ENCODE assay signal across 18 mouse cellular contexts in genomic region chr5:124518648-124519047, GRCm38 (mm10). TPM values are rescaled to one million over a fixed set of nuclear protein-coding genes. Genes with fewer than 3 reads are reported as not detected.
DNase-seq lines count a peak whose midpoint lies in the region; ATAC-seq and TF ChIP-seq lines count a peak whose summit lies in the region.
"Had no signal": no experiment of that assay in that cellular context is flagged by ENCODE, and none has a peak within 500 bp of the region (broad histone marks: within the 10 kb centered on the region; RNA-seq: fewer than 3 reads in every experiment).

No protein-coding gene starts in this region.

- H3K4me3 ChIP-seq in heart, adult 2 months, result no peak overlapping the region
- no peak overlapping the region for H3K4me3 ChIP-seq in heart, embryonic 11.5 days (ENCODE audit: low read depth, low read length)
- no peak overlapping the region for H3K4me3 ChIP-seq in layer of hippocampus, adult 2 months
- H3K4me3 ChIP-seq: forebrain, embryonic 13.5 days; limb, embryonic 15.5 days; midbrain, embryonic 15.5 days; neural tube, embryonic 13.5 days; stomach, embryonic 15.5 days had no signal

- no peak overlapping the region for H3K4me2 ChIP-seq in heart, embryonic 11.5 days
- H3K4me2 ChIP-seq: forebrain, embryonic 13.5 days; limb, embryonic 15.5 days; midbrain, embryonic 15.5 days; neural tube, embryonic 13.5 days; stomach, embryonic 15.5 days had no signal

- no peaks in the 10 kb centered on the region for H3K9me3 ChIP-seq in heart, embryonic 11.5 days (replicated peaks; ENCODE audit: control insufficient read depth, low read length)
- H3K9me3 ChIP-seq: forebrain, embryonic 13.5 days; limb, embryonic 15.5 days; midbrain, embryonic 15.5 days; neural tube, embryonic 13.5 days; stomach, embryonic 15.5 days had no signal

- no peak for ATAC-seq in heart, embryonic 11.5 days (replicated peaks; ENCODE audit: insufficient number of reproducible peaks, low FRiP score, low TSS enrichment)
- ATAC-seq: forebrain, embryonic 13.5 days; midbrain, embryonic 15.5 days had no signal

- WGBS in heart, adult 2 months, result 80% methylated on average over 10 of the region's 10 CpGs
- 83% methylated on average over 10 of the region's 10 CpGs for WGBS in heart, embryonic 11.5 days (ENCODE audit: insufficient replicate concordance)

- no peak overlapping the region for H3K9ac ChIP-seq in heart, adult 2 months (ENCODE audit: low read depth, low read length)
- H3K9ac ChIP-seq in heart, embryonic 11.5 days (ENCODE audit: low read depth, low read length), result no peak overlapping the region
- H3K9ac ChIP-seq: forebrain, embryonic 13.5 days; limb, embryonic 15.5 days; midbrain, embryonic 15.5 days; neural tube, embryonic 13.5 days; stomach, embryonic 15.5 days had no signal

- TF ChIP-seq EP300 in heart, adult 2 months (IDR thresholded peaks at IDR 0.05; ENCODE audit: insufficient read depth, low read depth, low read length), result no peak

- no peaks in the 10 kb centered on the region for H3K36me3 ChIP-seq in heart, adult 2 months (ENCODE audit: control insufficient read depth, insufficient read depth, low read length)
- H3K36me3 ChIP-seq in heart, embryonic 11.5 days (ENCODE audit: control insufficient read depth, insufficient read depth, low read length), result peaks cover 10% of the 10 kb centered on the region

- H3K27me3 ChIP-seq in heart, adult 2 months (ENCODE audit: control insufficient read depth, insufficient read depth, low read length), result no peaks in the 10 kb centered on the region
- no peaks in the 10 kb centered on the region for H3K27me3 ChIP-seq in heart, embryonic 11.5 days (ENCODE audit: control insufficient read depth, insufficient read depth, low read length)
- H3K27me3 ChIP-seq: forebrain, embryonic 13.5 days; limb, embryonic 15.5 days; midbrain, embryonic 15.5 days; neural tube, embryonic 13.5 days; stomach, embryonic 15.5 days had no signal

- peaks cover 1% of the 10 kb centered on the region; the same call in 1 of the 2 replicates for H3K4me1 ChIP-seq in heart, adult 2 months (ENCODE audit: control insufficient read depth, insufficient read depth, low read length)
- no peaks in the 10 kb centered on the region for H3K4me1 ChIP-seq in heart, embryonic 11.5 days (ENCODE audit: control insufficient read depth, insufficient read depth, low read length)
- H3K4me1 ChIP-seq: forebrain, embryonic 13.5 days; limb, embryonic 15.5 days; midbrain, embryonic 15.5 days; neural tube, embryonic 13.5 days; stomach, embryonic 15.5 days had no signal

- intact Hi-C loops in heart, adult 2 months (cut with DNase I), result no loop called here
- intact Hi-C loops in left cerebral cortex, postnatal 10 days (cut with DNase I), result no loop called here

- peaks cover 7% of the 10 kb centered on the region for H3K79me2 ChIP-seq in heart, adult 2 months (replicated peaks; ENCODE audit: control insufficient read depth, insufficient read depth, low read length)

- peak overlapping the region; percentile 38 for H3K27ac ChIP-seq in heart, adult 2 months
- H3K27ac ChIP-seq in heart, embryonic 11.5 days (ENCODE audit: low read depth, low read length), result no peak overlapping the region
- peak overlapping the region; percentile 94 for H3K27ac ChIP-seq in layer of hippocampus, adult 2 months
- H3K27ac ChIP-seq: forebrain, embryonic 13.5 days; kidney, postnatal 0 days; limb, embryonic 15.5 days; macrophage; midbrain, embryonic 15.5 days; neural tube, embryonic 13.5 days; stomach, embryonic 15.5 days had no signal

- TF ChIP-seq POLR2A in heart, adult 2 months (IDR thresholded peaks at IDR 0.05; ENCODE audit: insufficient read depth, low read depth, low read length), result no peak

- TF ChIP-seq CTCF in heart, adult 2 months (IDR thresholded peaks at IDR 0.05), result peak; percentile 39
- peak; percentile 67 for TF ChIP-seq CTCF in layer of hippocampus, adult 2 months (conservative IDR thresholded peaks at IDR 0.05)

- no peak for DNase-seq in heart, adult 2 months
- peak; percentile 86 to 88 for DNase-seq in layer of hippocampus, adult 2 months (ENCODE audit: low spot score in 2 of 2)
- DNase-seq in left cerebral cortex, postnatal 10 days (ENCODE audit: extremely low spot score in 1 of 2, low spot score in 2 of 2), result peak; percentile 67 to 71
- peak; percentile 74 to 88 for DNase-seq in right cerebral cortex, postnatal 36 days (ENCODE audit: low spot score in 2 of 2)
- DNase-seq in urinary bladder, adult 2 months (ENCODE audit: low spot score), result no peak
- no peak for DNase-seq in yolk sac, embryonic 10.5 days (ENCODE audit: low spot score)
- no peak for DNase-seq in cerebellum, postnatal 4 days (ENCODE audit: low spot score in 2 of 2)
- DNase-seq: cerebellum, adult 11-12 months; lung, adult 18-20 months; thymus, postnatal 25 days had no signal

RNA-seq across cellular contexts. Expression of gene Rilpl1, which starts 12.5 kb away (rescaled TPM):
- total RNA-seq in heart, adult 2 months (2021), result 100 to 1,000 TPM; 189 to 251 TPM
- 166 and 182 TPM in 2 replicates for polyA plus RNA-seq in heart, adult 2 months (2012; rRNA removed)
- 25.3 and 27.6 TPM in 2 replicates for polyA plus RNA-seq in heart, embryonic 11.5 days (2014; fragmentation: Nextera tagmentation; extraction: Ambion mirVana)
- total RNA-seq in layer of hippocampus, adult 2 months (2021), result 10 to 100 TPM; 69.1 to 78.2 TPM
- total RNA-seq in left cerebral cortex, postnatal 10 days (2021), result 10 to 100 TPM; 24.6 to 26.7 TPM
- polyA plus RNA-seq in urinary bladder, adult 2 months (2012; rRNA removed), result 17.7 and 24.6 TPM in 2 replicates

RNA-seq across cellular contexts. Expression of gene Tmed2, which starts 21.8 kb away (rescaled TPM):
- total RNA-seq in heart, adult 2 months (2021), result 100 to 1,000 TPM; 167 to 194 TPM
- polyA plus RNA-seq in heart, adult 2 months (2012; rRNA removed), result 80.9 and 150 TPM in 2 replicates
- 490 and 526 TPM in 2 replicates for polyA plus RNA-seq in heart, embryonic 11.5 days (2014; fragmentation: Nextera tagmentation; extraction: Ambion mirVana)
- 10 to 100 TPM; 97.4 to 99.3 TPM for total RNA-seq in layer of hippocampus, adult 2 months (2021)
- total RNA-seq in left cerebral cortex, postnatal 10 days (2021), result 100 to 1,000 TPM; 102 to 110 TPM
- 226 and 254 TPM in 2 replicates for polyA plus RNA-seq in urinary bladder, adult 2 months (2012; rRNA removed)

RNA-seq across cellular contexts. Expression of gene Ddx55, which starts 34.0 kb away (rescaled TPM):
- total RNA-seq in heart, adult 2 months (2021), result 1 to 10 TPM; 6.2 to 7.5 TPM
- polyA plus RNA-seq in heart, adult 2 months (2012; rRNA removed), result 5.3 and 7.7 TPM in 2 replicates
- 7.5 and 8.4 TPM in 2 replicates for polyA plus RNA-seq in heart, embryonic 11.5 days (2014; fragmentation: Nextera tagmentation; extraction: Ambion mirVana)
- total RNA-seq in layer of hippocampus, adult 2 months (2021), result 10 to 100 TPM; 27.4 to 32.6 TPM
- 10 to 100 TPM; 24.0 to 25.2 TPM for total RNA-seq in left cerebral cortex, postnatal 10 days (2021)
- 14.3 and 14.7 TPM in 2 replicates for polyA plus RNA-seq in urinary bladder, adult 2 months (2012; rRNA removed)

RNA-seq across cellular contexts. Expression of gene Snrnp35, which starts 35.7 kb away (rescaled TPM):
- 10 to 100 TPM; 10.5 to 14.5 TPM for total RNA-seq in heart, adult 2 months (2021)
- 2.4 and 4.5 TPM in 2 replicates for polyA plus RNA-seq in heart, adult 2 months (2012; rRNA removed)
- 12.4 and 12.8 TPM in 2 replicates for polyA plus RNA-seq in heart, embryonic 11.5 days (2014; fragmentation: Nextera tagmentation; extraction: Ambion mirVana)
- 10 to 100 TPM; 25.7 to 25.9 TPM for total RNA-seq in layer of hippocampus, adult 2 months (2021)
- total RNA-seq in left cerebral cortex, postnatal 10 days (2021), result 10 to 100 TPM; 21.1 TPM
- polyA plus RNA-seq in urinary bladder, adult 2 months (2012; rRNA removed), result 7.2 and 8.8 TPM in 2 replicates

RNA-seq across cellular contexts. Expression of gene Rilpl2, which starts 40.5 kb away (rescaled TPM):
- 1 to 10 TPM; 6.8 to 9.1 TPM for total RNA-seq in heart, adult 2 months (2021)
- 6.9 and 8.4 TPM in 2 replicates for polyA plus RNA-seq in heart, adult 2 months (2012; rRNA removed)
- polyA plus RNA-seq in heart, embryonic 11.5 days (2014; fragmentation: Nextera tagmentation; extraction: Ambion mirVana), result 15.5 and 16.3 TPM in 2 replicates
- 10 to 100 TPM; 19.3 TPM for total RNA-seq in layer of hippocampus, adult 2 months (2021)
- total RNA-seq in left cerebral cortex, postnatal 10 days (2021), result 10 to 100 TPM; 21.4 to 23.2 TPM
- 18.7 and 20.3 TPM in 2 replicates for polyA plus RNA-seq in urinary bladder, adult 2 months (2012; rRNA removed)

Comparison
In these comparisons a context has a peak if more than half of its experiments do, and no peak if none do; other contexts are left out.
1. DNase-seq: peak in layer of hippocampus, adult 2 months (2 of 2), left cerebral cortex, postnatal 10 days (2 of 2) and right cerebral cortex, postnatal 36 days (2 of 2); none in heart, adult 2 months (0 of 2), urinary bladder, adult 2 months (single experiment), yolk sac, embryonic 10.5 days (single experiment) and cerebellum, postnatal 4 days (0 of 2).